Mouse (Mus musculus) stomach, embryonic 14.5 days (tissue): Measurements from ENCODE around the gene Diras1. TPM values are rescaled to one million over a fixed set of nuclear protein-coding genes. Genes with fewer than 3 reads are reported as not detected.

Source experiments
- ATAC-seq: fragments of 200-750 bp; cut with Nextera tagmentation; 2 replicates; pipeline ENCODE4 v1.8.0; 2017; ENCODE audit warnings: low read depth, moderate TSS enrichment; ENCODE audit not compliant: insufficient number of reproducible peaks, insufficient read depth, low FRiP score
- H3K27ac ChIP-seq: fragments of 300-500 bp; sonication (generic); 2 replicates; pipeline ENCODE4 v1.5.1; 2014; ENCODE audit warnings: mild to moderate bottlenecking, low read length, moderate library complexity, mixed read lengths
- H3K27me3 ChIP-seq: fragments of 300-500 bp; sonication (generic); 2 replicates; pipeline ENCODE4 v1.6.1; 2014; ENCODE audit warnings: low read length, control low read depth, mixed read lengths; ENCODE audit not compliant: control insufficient read depth, insufficient read depth
- H3K36me3 ChIP-seq: fragments of 300-500 bp; sonication (generic); 2 replicates; pipeline ENCODE4 v1.6.1; 2014; ENCODE audit warnings: mild to moderate bottlenecking, control low read depth, low read length, moderate library complexity, mixed read lengths; ENCODE audit not compliant: control insufficient read depth, insufficient read depth
- H3K4me1 ChIP-seq: fragments of 300-500 bp; sonication (generic); 2 replicates; pipeline ENCODE4 v1.6.1; 2014; ENCODE audit warnings: low read length, control low read depth, mixed read lengths; ENCODE audit not compliant: control insufficient read depth, insufficient read depth
- H3K4me2 ChIP-seq: fragments of 300-500 bp; sonication (generic); replicated peaks from 2 replicates; pipeline ENCODE4 v1.6.1; 2014; ENCODE audit warnings: low read depth, low read length, control low read depth
- H3K4me3 ChIP-seq: fragments of 300-500 bp; sonication (generic); 2 replicates; pipeline ENCODE4 v1.5.1; 2014; ENCODE audit warnings: low read depth, low read length, control low read depth
- H3K9ac ChIP-seq: fragments of 300-500 bp; sonication (generic); replicated peaks from 2 replicates; pipeline ENCODE4 v1.6.1; 2014; ENCODE audit warnings: low read depth, mild to moderate bottlenecking, control low read depth, low read length, moderate library complexity, mixed read lengths
- H3K9me3 ChIP-seq: fragments of 300-500 bp; sonication (generic); 2 replicates; pipeline ENCODE4 v1.6.1; 2016; ENCODE audit warnings: low read depth, low read length, control low read depth; ENCODE audit not compliant: control insufficient read depth
- WGBS: fragments of 180-500 bp; shearing (Covaris S2); extraction: QIAGEN DNeasy Blood & Tissue Kit; methylation state at CpG from one replicate; pipeline ENCODE4 v1.1.7; 2014; 5-methylcytosine and 5-hydroxymethylcytosine counted together
- polyA plus RNA-seq: library from polyadenylated mRNA; unstranded; fragments of >200 nt; fragmentation: Nextera tagmentation; extraction: Ambion mirVana; gene quantifications from 2 replicates; pipeline ENCODE4 v1.2.1, GENCODE M21; 2014

Diras1 gene
- polyA plus RNA-seq, 1 experiment from 2014 or later, result 0.41 TPM

- Histone ChIP-seq H3K27ac (no peak overlapping the region), H3K4me3 (peak overlapping the region; percentile 19), H3K4me2 (peak overlapping the region; percentile 47), H3K4me1 (0 out of 2 replicates have a peak, but pooled peaks cover 5% of the 10 kb centered on the region), H3K36me3 (no peaks in the 10 kb centered on the region), H3K27me3 (peaks cover 9% of the 10 kb centered on the region; the same call in 1 of the 2 replicates), H3K9ac (no peak overlapping the region), H3K9me3 (no peaks in the 10 kb centered on the region)
- 11% methylated on average over 37 of the region's 37 CpGs for WGBS
- ATAC-seq, result no peak
These were observed 40.1 kb downstream of the Diras1 start for GRCm38 (mm10) chr10:80985241-80985969.

- H3K27me3 ChIP-seq, result peaks cover 9% of the 10 kb centered on the region; the same call in 1 of the 2 replicates
- no peak overlapping the region for H3K27ac ChIP-seq
- H3K4me2 ChIP-seq, result no peak overlapping the region
- H3K9ac ChIP-seq, result no peak overlapping the region
- no peak for ATAC-seq
- 0 out of 2 replicates have a peak, but pooled peaks cover 5% of the 10 kb centered on the region for H3K4me1 ChIP-seq
- H3K4me3 ChIP-seq, result no peak overlapping the region
- no peaks in the 10 kb centered on the region for H3K9me3 ChIP-seq
- 87% methylated on average over 12 of the region's 12 CpGs for WGBS
- H3K36me3 ChIP-seq, result no peaks in the 10 kb centered on the region
These were observed 41.2 kb downstream of the Diras1 start for GRCm38 (mm10) chr10:80984223-80984622.

GRCm38 (mm10) chr10:80982381-80982780, 43.1 kb downstream of the Diras1 start:
- no peak overlapping the region for H3K4me3 ChIP-seq
- H3K27ac ChIP-seq, result no peak overlapping the region
- 0 out of 2 replicates have a peak, but pooled peaks cover 3% of the 10 kb centered on the region for H3K4me1 ChIP-seq
- peaks cover 9% of the 10 kb centered on the region; the same call in 1 of the 2 replicates for H3K27me3 ChIP-seq
- no peak overlapping the region for H3K9ac ChIP-seq
- 56% methylated on average over 4 of the region's 4 CpGs for whole genome bisulfite sequencing
- no peak overlapping the region for H3K4me2 ChIP-seq
- H3K36me3 ChIP-seq, result no peaks in the 10 kb centered on the region
- no peaks in the 10 kb centered on the region for H3K9me3 ChIP-seq
- no peak for ATAC-seq

- Histone ChIP-seq H3K9ac (no peak overlapping the region), H3K4me2 (no peak overlapping the region), H3K27me3 (peaks cover 9% of the 10 kb centered on the region; the same call in 1 of the 2 replicates), H3K36me3 (no peaks in the 10 kb centered on the region), H3K4me1 (0 out of 2 replicates have a peak, but pooled peaks cover 3% of the 10 kb centered on the region), H3K27ac (no peak overlapping the region), H3K9me3 (no peaks in the 10 kb centered on the region), H3K4me3 (no peak overlapping the region)
- WGBS, result 61% methylated on average over 7 of the region's 7 CpGs
- no peak for ATAC-seq
These were observed 43.8 kb downstream of the Diras1 start for GRCm38 (mm10) chr10:80981564-80982112.

- 77% methylated on average over 11 of the region's 11 CpGs for WGBS
- no peak for ATAC-seq
- no peaks in the 10 kb centered on the region for H3K36me3 ChIP-seq
- no peaks in the 10 kb centered on the region for H3K9me3 ChIP-seq
- H3K4me1 ChIP-seq, result peaks cover 11% of the 10 kb centered on the region; the same call in 1 of the 2 replicates
- H3K9ac ChIP-seq, result no peak overlapping the region
- no peak overlapping the region for H3K27ac ChIP-seq
- no peaks in the 10 kb centered on the region for H3K27me3 ChIP-seq
- no peak overlapping the region for H3K4me2 ChIP-seq
- H3K4me3 ChIP-seq, result no peak overlapping the region
These were observed 50.0 kb downstream of the Diras1 start for GRCm38 (mm10) chr10:80975478-80975877.

- 80% methylated on average over 1 of the region's 1 CpGs for WGBS
- no peak overlapping the region for H3K9ac ChIP-seq
- no peaks in the 10 kb centered on the region for H3K36me3 ChIP-seq
- H3K27me3 ChIP-seq, result no peaks in the 10 kb centered on the region
- H3K4me2 ChIP-seq, result no peak overlapping the region
- H3K4me3 ChIP-seq, result no peak overlapping the region
- no peak for ATAC-seq
- no peak overlapping the region for H3K27ac ChIP-seq
- peaks cover 11% of the 10 kb centered on the region; the same call in 1 of the 2 replicates for H3K4me1 ChIP-seq
- H3K9me3 ChIP-seq, result no peaks in the 10 kb centered on the region
These were observed 51.7 kb downstream of the Diras1 start for GRCm38 (mm10) chr10:80973722-80974121.

GRCm38 (mm10) chr10:80972071-80972987, 53.1 kb downstream of the Diras1 start:
- Histone ChIP-seq H3K4me3 (no peak overlapping the region), H3K36me3 (no peaks in the 10 kb centered on the region), H3K27me3 (no peaks in the 10 kb centered on the region), H3K9ac (no peak overlapping the region), H3K27ac (no peak overlapping the region), H3K4me1 (peaks cover 11% of the 10 kb centered on the region; the same call in 1 of the 2 replicates), H3K4me2 (no peak overlapping the region), H3K9me3 (no peaks in the 10 kb centered on the region)
- 28% methylated on average over 11 of the region's 11 CpGs for WGBS
- no peak for ATAC-seq

GRCm38 (mm10) chr10:80971533-80971932, 53.9 kb downstream of the Diras1 start:
- H3K9ac ChIP-seq, result no peak overlapping the region
- H3K4me1 ChIP-seq, result peaks cover 15% of the 10 kb centered on the region; the same call in 1 of the 2 replicates
- no peak overlapping the region for H3K4me3 ChIP-seq
- no peaks in the 10 kb centered on the region for H3K27me3 ChIP-seq
- H3K4me2 ChIP-seq, result no peak overlapping the region
- no peaks in the 10 kb centered on the region for H3K36me3 ChIP-seq
- H3K27ac ChIP-seq, result no peak overlapping the region
- 62% methylated on average over 15 of the region's 15 CpGs for WGBS
- ATAC-seq, result no peak
- no peaks in the 10 kb centered on the region for H3K9me3 ChIP-seq
